Mouse (Mus musculus): ENCODE data around the gene Spn.

The Spn gene

GRCm38 (mm10) chr7:127137262-127138017 lies at the start of gene Spn:
Spn (minus strand) TSS chr7:127137823.
- DNase-seq (ENCODE audit: low spot score in 2 of 2): peak; percentile 53 to 64

- DNase-seq (ENCODE audit: low spot score in 2 of 2): no peak
Measured at GRCm38 (mm10) chr7:127187351-127187750, 49.7 kb upstream of the Spn start.

GRCm38 (mm10) chr7:127185601-127186000 lies 48.0 kb upstream of the Spn start:
- no peak for DNase-seq (ENCODE audit: low spot score in 2 of 2)

- no peak for DNase-seq (ENCODE audit: low spot score in 2 of 2)
Measured at GRCm38 (mm10) chr7:127184720-127185119, 47.1 kb upstream of the Spn start.

GRCm38 (mm10) chr7:127183828-127184227 lies 46.2 kb upstream of the Spn start:
- no peak for DNase-seq (ENCODE audit: low spot score in 2 of 2)

GRCm38 (mm10) chr7:127183345-127183744 lies 45.7 kb upstream of the Spn start:
- no peak for DNase-seq (ENCODE audit: low spot score in 2 of 2)

- DNase-seq (ENCODE audit: low spot score in 2 of 2): peak; percentile 36 to 39
Measured at GRCm38 (mm10) chr7:127181724-127182123, 44.1 kb upstream of the Spn start.

- DNase-seq (ENCODE audit: low spot score in 2 of 2): peak; percentile 70 to 85
Measured at GRCm38 (mm10) chr7:127180783-127181182, 43.2 kb upstream of the Spn start.

GRCm38 (mm10) chr7:127176937-127177336 lies 39.3 kb upstream of the Spn start:
- no peak for DNase-seq (ENCODE audit: low spot score in 2 of 2)

GRCm38 (mm10) chr7:127166501-127166900 lies 28.9 kb upstream of the Spn start:
- no peak for DNase-seq (ENCODE audit: low spot score in 2 of 2)

GRCm38 (mm10) chr7:127165607-127166493 lies 28.2 kb upstream of the Spn start:
- no peak for DNase-seq (ENCODE audit: low spot score in 2 of 2)

GRCm38 (mm10) chr7:127164002-127164401 lies 26.4 kb upstream of the Spn start:
- DNase-seq (ENCODE audit: low spot score in 2 of 2): no peak

- no peak for DNase-seq (ENCODE audit: low spot score in 2 of 2)
Measured at GRCm38 (mm10) chr7:127162546-127162945, 24.9 kb upstream of the Spn start.

- DNase-seq (ENCODE audit: low spot score in 2 of 2): no peak
Measured at GRCm38 (mm10) chr7:127157548-127157947, 19.9 kb upstream of the Spn start.

- DNase-seq (ENCODE audit: low spot score in 2 of 2): no peak
Measured at GRCm38 (mm10) chr7:127153477-127153876, 15.9 kb upstream of the Spn start.

GRCm38 (mm10) chr7:127152464-127152863 lies 14.8 kb upstream of the Spn start:
- DNase-seq (ENCODE audit: low spot score in 2 of 2): no peak

GRCm38 (mm10) chr7:127147901-127148300 lies 10.3 kb upstream of the Spn start:
- no peak for DNase-seq (ENCODE audit: low spot score in 2 of 2)

- DNase-seq (ENCODE audit: low spot score in 2 of 2): no peak
Measured at GRCm38 (mm10) chr7:127146267-127146603, 8.6 kb upstream of the Spn start.

- DNase-seq (ENCODE audit: low spot score in 2 of 2): no peak
Measured at GRCm38 (mm10) chr7:127145387-127146266, 8.0 kb upstream of the Spn start.

- DNase-seq (ENCODE audit: low spot score in 2 of 2): peak; percentile 38 to 43
Measured at GRCm38 (mm10) chr7:127144412-127144811, 6.8 kb upstream of the Spn start.

- no peak for DNase-seq (ENCODE audit: low spot score in 2 of 2)
Measured at GRCm38 (mm10) chr7:127142666-127143065, 5.0 kb upstream of the Spn start.

GRCm38 (mm10) chr7:127142214-127142613 lies 4.6 kb upstream of the Spn start:
- no peak for DNase-seq (ENCODE audit: low spot score in 2 of 2)
